Mouse (Mus musculus): ENCODE results near the gene Pknox2. TPM values are rescaled to one million over a fixed set of nuclear protein-coding genes. Genes with fewer than 3 reads are reported as not detected.

Pknox2 gene
- polyA plus RNA-seq, 1 experiment from 2014 or later = 5.4 TPM

- Histone ChIP-seq H3K4me2 (replicated peaks; ENCODE audit: low read depth, low read length) (no peak overlapping the region), H3K4me1 (ENCODE audit: control insufficient read depth, insufficient read depth, low read length) (peaks cover 13% of the 10 kb centered on the region), H3K9ac (ENCODE audit: low read depth, low read length) (no peak overlapping the region), H3K27me3 (ENCODE audit: control insufficient read depth, insufficient read depth, low read length) (no peaks in the 10 kb centered on the region), H3K9me3 (ENCODE audit: control insufficient read depth, low read length) (no peaks in the 10 kb centered on the region), H3K4me3 (ENCODE audit: low read length) (no peak overlapping the region), H3K27ac (ENCODE audit: low read depth, low read length) (peak overlapping the region; percentile 55; the same call in 1 of the 2 replicates), H3K36me3 (ENCODE audit: control insufficient read depth, insufficient read depth, low read length) (no peaks in the 10 kb centered on the region)
- 41% methylated on average over 1 of the region's 1 CpGs for WGBS
- peak; percentile 36; the same call in 1 of the 2 replicates for ATAC-seq (ENCODE audit: low FRiP score, low TSS enrichment)
Measured at GRCm38 (mm10) chr9:37018154-37018553, 129.1 kb downstream of the Pknox2 start.

GRCm38 (mm10) chr9:37017169-37017568 lies 130.0 kb downstream of the Pknox2 start:
- H3K4me3 ChIP-seq (ENCODE audit: low read length) = no peak overlapping the region
- ATAC-seq (ENCODE audit: low FRiP score, low TSS enrichment) = no peak
- no peak overlapping the region for H3K4me2 ChIP-seq (replicated peaks; ENCODE audit: low read depth, low read length)
- no peaks in the 10 kb centered on the region for H3K9me3 ChIP-seq (ENCODE audit: control insufficient read depth, low read length)
- WGBS = 80% methylated on average over 7 of the region's 7 CpGs
- H3K36me3 ChIP-seq (ENCODE audit: control insufficient read depth, insufficient read depth, low read length) = no peaks in the 10 kb centered on the region
- H3K9ac ChIP-seq (ENCODE audit: low read depth, low read length) = no peak overlapping the region
- H3K27me3 ChIP-seq (ENCODE audit: control insufficient read depth, insufficient read depth, low read length) = no peaks in the 10 kb centered on the region
- H3K4me1 ChIP-seq (ENCODE audit: control insufficient read depth, insufficient read depth, low read length) = peaks cover 14% of the 10 kb centered on the region
- H3K27ac ChIP-seq (ENCODE audit: low read depth, low read length) = no peak overlapping the region

- peaks cover 13% of the 10 kb centered on the region for H3K4me1 ChIP-seq (ENCODE audit: control insufficient read depth, insufficient read depth, low read length)
- no peaks in the 10 kb centered on the region for H3K36me3 ChIP-seq (ENCODE audit: control insufficient read depth, insufficient read depth, low read length)
- H3K4me3 ChIP-seq (ENCODE audit: low read length) = no peak overlapping the region
- no peak overlapping the region for H3K4me2 ChIP-seq (replicated peaks; ENCODE audit: low read depth, low read length)
- ATAC-seq (ENCODE audit: low FRiP score, low TSS enrichment) = no peak
- no peak overlapping the region for H3K27ac ChIP-seq (ENCODE audit: low read depth, low read length)
- no peaks in the 10 kb centered on the region for H3K27me3 ChIP-seq (ENCODE audit: control insufficient read depth, insufficient read depth, low read length)
- no peaks in the 10 kb centered on the region for H3K9me3 ChIP-seq (ENCODE audit: control insufficient read depth, low read length)
- H3K9ac ChIP-seq (ENCODE audit: low read depth, low read length) = no peak overlapping the region
Measured at GRCm38 (mm10) chr9:37016165-37016564, 131.0 kb downstream of the Pknox2 start.

GRCm38 (mm10) chr9:37013565-37013964 lies 133.6 kb downstream of the Pknox2 start:
- H3K27ac ChIP-seq (ENCODE audit: low read depth, low read length) = no peak overlapping the region
- H3K4me2 ChIP-seq (replicated peaks; ENCODE audit: low read depth, low read length) = no peak overlapping the region
- peaks cover 21% of the 10 kb centered on the region for H3K4me1 ChIP-seq (ENCODE audit: control insufficient read depth, insufficient read depth, low read length)
- no peak overlapping the region for H3K9ac ChIP-seq (ENCODE audit: low read depth, low read length)
- no peaks in the 10 kb centered on the region for H3K9me3 ChIP-seq (ENCODE audit: control insufficient read depth, low read length)
- H3K27me3 ChIP-seq (ENCODE audit: control insufficient read depth, insufficient read depth, low read length) = no peaks in the 10 kb centered on the region
- ATAC-seq (ENCODE audit: low FRiP score, low TSS enrichment) = peak; percentile 54; the same call in 1 of the 2 replicates
- 10% methylated on average over 8 of the region's 8 CpGs for WGBS
- H3K36me3 ChIP-seq (ENCODE audit: control insufficient read depth, insufficient read depth, low read length) = no peaks in the 10 kb centered on the region
- H3K4me3 ChIP-seq (ENCODE audit: low read length) = no peak overlapping the region

- Histone ChIP-seq H3K27ac (ENCODE audit: low read depth, low read length) (no peak overlapping the region; the same call in 1 of the 2 replicates), H3K9me3 (ENCODE audit: control insufficient read depth, low read length) (no peaks in the 10 kb centered on the region), H3K36me3 (ENCODE audit: control insufficient read depth, insufficient read depth, low read length) (no peaks in the 10 kb centered on the region), H3K4me2 (replicated peaks; ENCODE audit: low read depth, low read length) (no peak overlapping the region), H3K9ac (ENCODE audit: low read depth, low read length) (no peak overlapping the region), H3K4me1 (ENCODE audit: control insufficient read depth, insufficient read depth, low read length) (peaks cover 19% of the 10 kb centered on the region), H3K4me3 (ENCODE audit: low read length) (no peak overlapping the region), H3K27me3 (ENCODE audit: control insufficient read depth, insufficient read depth, low read length) (no peaks in the 10 kb centered on the region)
- ATAC-seq (ENCODE audit: low FRiP score, low TSS enrichment) = peak; percentile 68
- 18% methylated on average over 5 of the region's 5 CpGs for WGBS
Measured at GRCm38 (mm10) chr9:37008090-37008489, 139.1 kb downstream of the Pknox2 start.

GRCm38 (mm10) chr9:37004676-37005075 lies 142.5 kb downstream of the Pknox2 start:
- ATAC-seq (ENCODE audit: low FRiP score, low TSS enrichment) = no peak
- Histone ChIP-seq H3K4me1 (ENCODE audit: control insufficient read depth, insufficient read depth, low read length) (peaks cover 16% of the 10 kb centered on the region; the same call in 1 of the 2 replicates), H3K27me3 (ENCODE audit: control insufficient read depth, insufficient read depth, low read length) (no peaks in the 10 kb centered on the region), H3K4me3 (ENCODE audit: low read length) (no peak overlapping the region), H3K9me3 (ENCODE audit: control insufficient read depth, low read length) (no peaks in the 10 kb centered on the region), H3K9ac (ENCODE audit: low read depth, low read length) (no peak overlapping the region), H3K36me3 (ENCODE audit: control insufficient read depth, insufficient read depth, low read length) (no peaks in the 10 kb centered on the region), H3K4me2 (replicated peaks; ENCODE audit: low read depth, low read length) (no peak overlapping the region), H3K27ac (ENCODE audit: low read depth, low read length) (no peak overlapping the region)
- 40% methylated on average over 6 of the region's 6 CpGs for WGBS

GRCm38 (mm10) chr9:37001935-37002535 lies 145.2 kb downstream of the Pknox2 start:
- Histone ChIP-seq H3K9ac (ENCODE audit: low read depth, low read length) (no peak overlapping the region), H3K4me1 (ENCODE audit: control insufficient read depth, insufficient read depth, low read length) (peaks cover 9% of the 10 kb centered on the region; the same call in 1 of the 2 replicates), H3K4me2 (replicated peaks; ENCODE audit: low read depth, low read length) (no peak overlapping the region), H3K27ac (ENCODE audit: low read depth, low read length) (no peak overlapping the region), H3K27me3 (ENCODE audit: control insufficient read depth, insufficient read depth, low read length) (no peaks in the 10 kb centered on the region), H3K4me3 (ENCODE audit: low read length) (no peak overlapping the region), H3K36me3 (ENCODE audit: control insufficient read depth, insufficient read depth, low read length) (no peaks in the 10 kb centered on the region), H3K9me3 (ENCODE audit: control insufficient read depth, low read length) (no peaks in the 10 kb centered on the region)
- no peak for ATAC-seq (ENCODE audit: low FRiP score, low TSS enrichment)
- 44% methylated on average over 7 of the region's 7 CpGs for WGBS

GRCm38 (mm10) chr9:36999393-36999792 lies 147.8 kb downstream of the Pknox2 start:
- H3K9me3 ChIP-seq (ENCODE audit: control insufficient read depth, low read length) = no peaks in the 10 kb centered on the region
- no peak for ATAC-seq (ENCODE audit: low FRiP score, low TSS enrichment)
- H3K27me3 ChIP-seq (ENCODE audit: control insufficient read depth, insufficient read depth, low read length) = no peaks in the 10 kb centered on the region
- H3K9ac ChIP-seq (ENCODE audit: low read depth, low read length) = no peak overlapping the region
- no peak overlapping the region for H3K27ac ChIP-seq (ENCODE audit: low read depth, low read length)
- H3K4me1 ChIP-seq (ENCODE audit: control insufficient read depth, insufficient read depth, low read length) = peaks cover 7% of the 10 kb centered on the region; the same call in 1 of the 2 replicates
- H3K4me2 ChIP-seq (replicated peaks; ENCODE audit: low read depth, low read length) = no peak overlapping the region
- H3K36me3 ChIP-seq (ENCODE audit: control insufficient read depth, insufficient read depth, low read length) = no peaks in the 10 kb centered on the region
- no peak overlapping the region for H3K4me3 ChIP-seq (ENCODE audit: low read length)
- 95% methylated on average over 3 of the region's 3 CpGs for WGBS

- WGBS = 47% methylated on average over 13 of the region's 13 CpGs
- Histone ChIP-seq H3K4me3 (ENCODE audit: low read length) (no peak overlapping the region), H3K9ac (ENCODE audit: low read depth, low read length) (no peak overlapping the region), H3K4me1 (ENCODE audit: control insufficient read depth, insufficient read depth, low read length) (0 out of 2 replicates have a peak, but pooled peaks cover 6% of the 10 kb centered on the region), H3K27me3 (ENCODE audit: control insufficient read depth, insufficient read depth, low read length) (no peaks in the 10 kb centered on the region), H3K36me3 (ENCODE audit: control insufficient read depth, insufficient read depth, low read length) (no peaks in the 10 kb centered on the region), H3K9me3 (ENCODE audit: control insufficient read depth, low read length) (no peaks in the 10 kb centered on the region), H3K27ac (ENCODE audit: low read depth, low read length) (no peak overlapping the region), H3K4me2 (replicated peaks; ENCODE audit: low read depth, low read length) (no peak overlapping the region)
- ATAC-seq (ENCODE audit: low FRiP score, low TSS enrichment) = no peak
Measured at GRCm38 (mm10) chr9:36990626-36991368, 156.4 kb downstream of the Pknox2 start.

All from kidney, embryonic 14.5 days (tissue).